Mouse (Mus musculus): ENCODE results near the gene Col26a1. TPM values are rescaled to one million over a fixed set of nuclear protein-coding genes. Genes with fewer than 3 reads are reported as not detected.

Col26a1 gene
- polyA plus RNA-seq, 1 experiment, result 2.0 TPM

- TF ChIP-seq POLR2A (IDR thresholded peaks at IDR 0.05; ENCODE audit: borderline replicate concordance, extremely low read depth, low read depth, low read length) (no peak), CTCF (IDR thresholded peaks at IDR 0.05; ENCODE audit: insufficient read depth, low read length) (no peak)
- DNase-seq, result peak; percentile 8
- H3K4me3 ChIP-seq (replicated peaks; ENCODE audit: extremely low read depth, low read depth, low read length), result no peak overlapping the region
- WGBS, result 6% methylated on average over 47 of the region's 47 CpGs
- H3K4me1 ChIP-seq (ENCODE audit: control insufficient read depth, insufficient read depth, low read length), result no peaks in the 10 kb centered on the region
Measured at GRCm38 (mm10) chr5:136882055-136882787, 788 bp downstream of the Col26a1 start.

GRCm38 (mm10) chr5:136881380-136882009 is 1.5 kb downstream of the Col26a1 start:
- no peaks in the 10 kb centered on the region for H3K4me1 ChIP-seq (ENCODE audit: control insufficient read depth, insufficient read depth, low read length)
- H3K4me3 ChIP-seq (replicated peaks; ENCODE audit: extremely low read depth, low read depth, low read length), result no peak overlapping the region
- peak; percentile 78 for DNase-seq
- WGBS, result 3% methylated on average over 39 of the region's 39 CpGs
- TF ChIP-seq CTCF (IDR thresholded peaks at IDR 0.05; ENCODE audit: insufficient read depth, low read length), result peak; percentile 87
- no peak; the same call in 1 of the 2 replicates for TF ChIP-seq POLR2A (IDR thresholded peaks at IDR 0.05; ENCODE audit: borderline replicate concordance, extremely low read depth, low read depth, low read length)

GRCm38 (mm10) chr5:136880101-136880500 is 2.9 kb downstream of the Col26a1 start:
- H3K4me1 ChIP-seq (ENCODE audit: control insufficient read depth, insufficient read depth, low read length), result no peaks in the 10 kb centered on the region
- 79% methylated on average over 8 of the region's 8 CpGs for WGBS
- no peak for DNase-seq
- H3K4me3 ChIP-seq (replicated peaks; ENCODE audit: extremely low read depth, low read depth, low read length), result no peak overlapping the region
- TF ChIP-seq POLR2A (IDR thresholded peaks at IDR 0.05; ENCODE audit: borderline replicate concordance, extremely low read depth, low read depth, low read length) (no peak), CTCF (IDR thresholded peaks at IDR 0.05; ENCODE audit: insufficient read depth, low read length) (no peak)

- no peak for DNase-seq
- no peaks in the 10 kb centered on the region for H3K4me1 ChIP-seq (ENCODE audit: control insufficient read depth, insufficient read depth, low read length)
- 59% methylated on average over 10 of the region's 10 CpGs for WGBS
- no peak for TF ChIP-seq CTCF (IDR thresholded peaks at IDR 0.05; ENCODE audit: insufficient read depth, low read length)
- TF ChIP-seq POLR2A (IDR thresholded peaks at IDR 0.05; ENCODE audit: borderline replicate concordance, extremely low read depth, low read depth, low read length), result no peak
- H3K4me3 ChIP-seq (replicated peaks; ENCODE audit: extremely low read depth, low read depth, low read length), result no peak overlapping the region
Measured at GRCm38 (mm10) chr5:136874271-136874670, 8.7 kb downstream of the Col26a1 start.

- 79% methylated on average over 8 of the region's 8 CpGs for WGBS
- Histone ChIP-seq H3K4me1 (ENCODE audit: control insufficient read depth, insufficient read depth, low read length) (no peaks in the 10 kb centered on the region), H3K4me3 (replicated peaks; ENCODE audit: extremely low read depth, low read depth, low read length) (no peak overlapping the region)
- TF ChIP-seq CTCF (IDR thresholded peaks at IDR 0.05; ENCODE audit: insufficient read depth, low read length), result no peak
- TF ChIP-seq POLR2A (IDR thresholded peaks at IDR 0.05; ENCODE audit: borderline replicate concordance, extremely low read depth, low read depth, low read length), result no peak
- no peak for DNase-seq
Measured at GRCm38 (mm10) chr5:136872417-136872816, 10.6 kb downstream of the Col26a1 start.

- TF ChIP-seq POLR2A (IDR thresholded peaks at IDR 0.05; ENCODE audit: borderline replicate concordance, extremely low read depth, low read depth, low read length) (no peak), CTCF (IDR thresholded peaks at IDR 0.05; ENCODE audit: insufficient read depth, low read length) (no peak)
- no peak for DNase-seq
- WGBS, result 54% methylated on average over 10 of the region's 10 CpGs
- H3K4me1 ChIP-seq (ENCODE audit: control insufficient read depth, insufficient read depth, low read length), result no peaks in the 10 kb centered on the region
- H3K4me3 ChIP-seq (replicated peaks; ENCODE audit: extremely low read depth, low read depth, low read length), result no peak overlapping the region
Measured at GRCm38 (mm10) chr5:136869451-136870114, 13.4 kb downstream of the Col26a1 start.

- no peak overlapping the region for H3K4me3 ChIP-seq (replicated peaks; ENCODE audit: extremely low read depth, low read depth, low read length)
- no peak for DNase-seq
- TF ChIP-seq POLR2A (IDR thresholded peaks at IDR 0.05; ENCODE audit: borderline replicate concordance, extremely low read depth, low read depth, low read length) (no peak), CTCF (IDR thresholded peaks at IDR 0.05; ENCODE audit: insufficient read depth, low read length) (no peak)
- no peaks in the 10 kb centered on the region for H3K4me1 ChIP-seq (ENCODE audit: control insufficient read depth, insufficient read depth, low read length)
- WGBS, result 76% methylated on average over 5 of the region's 5 CpGs
Measured at GRCm38 (mm10) chr5:136867706-136868105, 15.3 kb downstream of the Col26a1 start.

GRCm38 (mm10) chr5:136863961-136864674 is 18.9 kb downstream of the Col26a1 start:
- Histone ChIP-seq H3K4me3 (replicated peaks; ENCODE audit: extremely low read depth, low read depth, low read length) (no peak overlapping the region), H3K4me1 (ENCODE audit: control insufficient read depth, insufficient read depth, low read length) (no peaks in the 10 kb centered on the region)
- WGBS, result 11% methylated on average over 14 of the region's 14 CpGs
- DNase-seq, result no peak
- TF ChIP-seq POLR2A (IDR thresholded peaks at IDR 0.05; ENCODE audit: borderline replicate concordance, extremely low read depth, low read depth, low read length) (no peak), CTCF (IDR thresholded peaks at IDR 0.05; ENCODE audit: insufficient read depth, low read length) (no peak)

- no peak overlapping the region for H3K4me3 ChIP-seq (replicated peaks; ENCODE audit: extremely low read depth, low read depth, low read length)
- 60% methylated on average over 9 of the region's 9 CpGs for WGBS
- TF ChIP-seq POLR2A (IDR thresholded peaks at IDR 0.05; ENCODE audit: borderline replicate concordance, extremely low read depth, low read depth, low read length) (no peak), CTCF (IDR thresholded peaks at IDR 0.05; ENCODE audit: insufficient read depth, low read length) (no peak)
- no peak for DNase-seq
- H3K4me1 ChIP-seq (ENCODE audit: control insufficient read depth, insufficient read depth, low read length), result no peaks in the 10 kb centered on the region
Measured at GRCm38 (mm10) chr5:136863276-136863675, 19.7 kb downstream of the Col26a1 start.
